Mouse (Mus musculus) limb, embryonic 15.5 days (tissue): ENCODE measurements at regions not wholly inside any gene's neighbourhood (a gene's known extent, or its start where the extent isn't known, plus 50 kb on each side); places are given as distances from the start of the nearest gene placed in this dataset.
"Not testable (repeated sequence)": the region's sequence is repeated elsewhere in the genome, so short reads cannot be mapped to it uniquely, and the experiment has no call there.

Experiments used
- ATAC-seq: fragments of 200-750 bp; cut with Nextera tagmentation; 2 replicates; pipeline ENCODE4 v1.8.0; 2017; ENCODE audit warnings: low read depth, moderate TSS enrichment; ENCODE audit not compliant: insufficient number of reproducible peaks, low FRiP score, low TSS enrichment
- H3K27ac ChIP-seq: fragments of 300-500 bp; sonication (generic); 2 replicates; pipeline ENCODE4 v1.5.1; 2015; ENCODE audit warnings: moderate library complexity, mild to moderate bottlenecking, inconsistent platforms
- H3K27me3 ChIP-seq: fragments of 300-500 bp; sonication (generic); 2 replicates; pipeline ENCODE4 v1.6.1; 2015; ENCODE audit warnings: inconsistent platforms
- H3K36me3 ChIP-seq: fragments of 300-500 bp; sonication (generic); 2 replicates; pipeline ENCODE4 v1.6.1; 2015; ENCODE audit warnings: inconsistent platforms
- H3K4me1 ChIP-seq: fragments of 300-500 bp; sonication (generic); 2 replicates; pipeline ENCODE4 v1.6.1; 2015; ENCODE audit warnings: inconsistent platforms
- H3K4me2 ChIP-seq: fragments of 300-500 bp; sonication (generic); 2 replicates; pipeline ENCODE4 v1.6.1; 2015; ENCODE audit warnings: mild to moderate bottlenecking, inconsistent platforms
- H3K4me3 ChIP-seq: fragments of 300-500 bp; sonication (generic); 2 replicates; pipeline ENCODE4 v1.5.1; 2015; ENCODE audit warnings: mild to moderate bottlenecking, inconsistent platforms
- H3K9ac ChIP-seq: fragments of 300-500 bp; sonication (generic); 2 replicates; pipeline ENCODE4 v1.6.1; 2015; ENCODE audit warnings: inconsistent platforms
- H3K9me3 ChIP-seq: fragments of 300-500 bp; sonication (generic); 2 replicates; pipeline ENCODE4 v1.6.1; 2016; ENCODE audit warnings: inconsistent platforms
- WGBS: fragments of 180-500 bp; shearing (Covaris S2); methylation state at CpG from one replicate; pipeline ENCODE4 v1.1.7; 2015; 5-methylcytosine and 5-hydroxymethylcytosine counted together

- Histone ChIP-seq H3K4me2 (no peak overlapping the region), H3K4me3 (no peak overlapping the region), H3K27ac (no peak overlapping the region), H3K36me3 (no peaks in the 10 kb centered on the region), H3K9me3 (no peaks in the 10 kb centered on the region), H3K27me3 (no peaks in the 10 kb centered on the region), H3K9ac (no peak overlapping the region), H3K4me1 (no peaks in the 10 kb centered on the region)
- no peak for ATAC-seq
- 77% methylated on average over 5 of the region's 5 CpGs for WGBS
These were observed 201.6 kb upstream of the 4930452B06Rik start for GRCm38 (mm10) chr14:8867641-8868040.

GRCm38 (mm10) chr14:8851572-8851971, 185.5 kb upstream of the 4930452B06Rik start:
- Histone ChIP-seq H3K27ac (no peak overlapping the region), H3K4me2 (no peak overlapping the region), H3K27me3 (no peaks in the 10 kb centered on the region), H3K4me1 (no peaks in the 10 kb centered on the region), H3K9ac (no peak overlapping the region), H3K36me3 (no peaks in the 10 kb centered on the region), H3K9me3 (no peaks in the 10 kb centered on the region), H3K4me3 (no peak overlapping the region)
- no peak for ATAC-seq

GRCm38 (mm10) chr14:8850208-8850607, 184.2 kb upstream of the 4930452B06Rik start:
- Histone ChIP-seq H3K27ac (no peak overlapping the region), H3K36me3 (no peaks in the 10 kb centered on the region), H3K9ac (no peak overlapping the region), H3K4me1 (no peaks in the 10 kb centered on the region), H3K9me3 (no peaks in the 10 kb centered on the region), H3K4me3 (no peak overlapping the region), H3K4me2 (no peak overlapping the region), H3K27me3 (no peaks in the 10 kb centered on the region)
- no peak for ATAC-seq

GRCm38 (mm10) chr14:8833516-8833915, 167.5 kb upstream of the 4930452B06Rik start:
- Histone ChIP-seq H3K27ac (no peak overlapping the region), H3K4me2 (no peak overlapping the region), H3K36me3 (no peaks in the 10 kb centered on the region), H3K9me3 (no peaks in the 10 kb centered on the region), H3K27me3 (no peaks in the 10 kb centered on the region), H3K9ac (no peak overlapping the region), H3K4me1 (no peaks in the 10 kb centered on the region), H3K4me3 (no peak overlapping the region)
- 84% methylated on average over 1 of the region's 1 CpGs for WGBS
- ATAC-seq: no peak

- 69% methylated on average over 23 of the region's 23 CpGs for whole genome bisulfite sequencing
- ATAC-seq, H3K4me3 ChIP-seq, H3K4me1 ChIP-seq, H3K36me3 ChIP-seq, H3K9me3 ChIP-seq, H3K9ac ChIP-seq, H3K27me3 ChIP-seq, H3K27ac ChIP-seq, H3K4me2 ChIP-seq: not testable (repeated sequence)
These were observed 134.2 kb upstream of the 4930452B06Rik start for GRCm38 (mm10) chr14:8800217-8800616.

GRCm38 (mm10) chr14:8789348-8789747, 123.3 kb upstream of the 4930452B06Rik start:
- Histone ChIP-seq H3K9me3 (no peaks in the 10 kb centered on the region), H3K27me3 (no peaks in the 10 kb centered on the region), H3K36me3 (no peaks in the 10 kb centered on the region), H3K27ac (no peak overlapping the region), H3K9ac (no peak overlapping the region), H3K4me1 (no peaks in the 10 kb centered on the region), H3K4me2 (no peak overlapping the region), H3K4me3 (no peak overlapping the region)
- WGBS: 52% methylated on average over 1 of the region's 1 CpGs
- ATAC-seq: 0 out of 2 replicates have a peak, but pooled peaks have one; percentile 35

- ATAC-seq: no peak
- no peaks in the 10 kb centered on the region for H3K4me1 ChIP-seq
- H3K27ac ChIP-seq: no peak overlapping the region
- WGBS: 51% methylated on average over 2 of the region's 2 CpGs
- no peak overlapping the region for H3K9ac ChIP-seq
- no peak overlapping the region for H3K4me3 ChIP-seq
- no peak overlapping the region for H3K4me2 ChIP-seq
- H3K27me3 ChIP-seq: no peaks in the 10 kb centered on the region
- no peaks in the 10 kb centered on the region for H3K9me3 ChIP-seq
- H3K36me3 ChIP-seq: no peaks in the 10 kb centered on the region
These were observed 94.5 kb upstream of the 4930452B06Rik start for GRCm38 (mm10) chr14:8760541-8760940.

GRCm38 (mm10) chr14:8736831-8737230, 70.8 kb upstream of the 4930452B06Rik start:
- H3K4me2 ChIP-seq: no peak overlapping the region
- 29% methylated on average over 4 of the region's 4 CpGs for WGBS
- no peak overlapping the region for H3K4me3 ChIP-seq
- H3K27ac ChIP-seq: no peak overlapping the region
- H3K9me3 ChIP-seq: no peaks in the 10 kb centered on the region
- no peaks in the 10 kb centered on the region for H3K36me3 ChIP-seq
- H3K4me1 ChIP-seq: no peaks in the 10 kb centered on the region
- no peaks in the 10 kb centered on the region for H3K27me3 ChIP-seq
- ATAC-seq: no peak
- no peak overlapping the region for H3K9ac ChIP-seq

GRCm38 (mm10) chr14:8733261-8733660, 67.2 kb upstream of the 4930452B06Rik start:
- no peak for ATAC-seq
- Histone ChIP-seq H3K36me3 (no peaks in the 10 kb centered on the region), H3K27me3 (no peaks in the 10 kb centered on the region), H3K9me3 (no peaks in the 10 kb centered on the region), H3K4me2 (no peak overlapping the region), H3K27ac (no peak overlapping the region), H3K4me1 (no peaks in the 10 kb centered on the region), H3K4me3 (no peak overlapping the region), H3K9ac (no peak overlapping the region)
- 39% methylated on average over 2 of the region's 2 CpGs for WGBS

GRCm38 (mm10) chr14:8727364-8727763, 61.3 kb upstream of the 4930452B06Rik start:
- 67% methylated on average over 1 of the region's 1 CpGs for WGBS
- Histone ChIP-seq H3K4me2 (no peak overlapping the region), H3K9ac (no peak overlapping the region), H3K27ac (no peak overlapping the region), H3K36me3 (no peaks in the 10 kb centered on the region), H3K9me3 (no peaks in the 10 kb centered on the region), H3K27me3 (no peaks in the 10 kb centered on the region), H3K4me3 (no peak overlapping the region), H3K4me1 (no peaks in the 10 kb centered on the region)
- ATAC-seq: no peak
